Mouse (Mus musculus) limb, embryonic 14.5 days (tissue): ENCODE results near the gene Gm38431. TPM values are rescaled to one million over a fixed set of nuclear protein-coding genes. Genes with fewer than 3 reads are reported as not detected.
A peak's percentile ranks its signal among the peaks of the same experiment; 100 is the strongest.

Source experiments
- ATAC-seq: fragments of 200-750 bp; cut with Nextera tagmentation; 2 replicates; pipeline ENCODE4 v1.8.0; 2017; ENCODE audit warnings: low read depth, moderate number of reproducible peaks, moderate TSS enrichment; ENCODE audit not compliant: low FRiP score
- DNase-seq: peaks from one replicate; pipeline ENCODE4 v3.0.0-alpha.2; 2015; ENCODE audit warnings: low spot score
- H3K27ac ChIP-seq: fragments of 300-500 bp; sonication (generic); replicated peaks from 2 replicates; pipeline ENCODE4 v1.5.1; 2014; ENCODE audit warnings: low read depth, mild to moderate bottlenecking, low read length, moderate library complexity, mixed read lengths
- H3K27me3 ChIP-seq: fragments of 300-500 bp; sonication (generic); 2 replicates; pipeline ENCODE4 v1.6.1; 2014; ENCODE audit warnings: low read length, mixed read lengths; ENCODE audit not compliant: control insufficient read depth, insufficient read depth
- H3K36me3 ChIP-seq: fragments of 300-500 bp; sonication (generic); 2 replicates; pipeline ENCODE4 v1.6.1; 2014; ENCODE audit warnings: mild to moderate bottlenecking, low read length, moderate library complexity, mixed read lengths; ENCODE audit not compliant: control insufficient read depth, insufficient read depth
- H3K4me1 ChIP-seq: fragments of 300-500 bp; sonication (generic); 2 replicates; pipeline ENCODE4 v1.6.1; 2014; ENCODE audit warnings: antibody characterized with exemption, low read length, mixed read lengths; ENCODE audit not compliant: control insufficient read depth, insufficient read depth
- H3K4me2 ChIP-seq: fragments of 300-500 bp; sonication (generic); replicated peaks from 2 replicates; pipeline ENCODE4 v1.6.1; 2014; ENCODE audit warnings: low read depth, mild to moderate bottlenecking, low read length, moderate library complexity; ENCODE audit not compliant: severe bottlenecking
- H3K4me3 ChIP-seq: fragments of 300-500 bp; sonication (generic); replicated peaks from 2 replicates; pipeline ENCODE4 v1.5.1; 2014; ENCODE audit warnings: low read length
- H3K9ac ChIP-seq: fragments of 300-500 bp; sonication (generic); 2 replicates; pipeline ENCODE4 v1.6.1; 2014; ENCODE audit warnings: mild to moderate bottlenecking, low read depth, low read length, moderate library complexity; ENCODE audit not compliant: severe bottlenecking
- H3K9me3 ChIP-seq: fragments of 300-500 bp; sonication (generic); 2 replicates; pipeline ENCODE4 v1.6.1; 2016; ENCODE audit warnings: low read length; ENCODE audit not compliant: control insufficient read depth
- POLR2A ChIP-seq: fragments of 200-500 bp; IDR thresholded peaks from 2 replicates; pipeline ENCODE4 v1.8.0; 2012; ENCODE audit warnings: inconsistent platforms, mild to moderate bottlenecking, moderate library complexity, borderline replicate concordance; ENCODE audit not compliant: insufficient read depth, insufficient read length; ENCODE audit errors: extremely low read depth
- WGBS: fragments of 180-500 bp; shearing (Covaris S2); extraction: QIAGEN DNeasy Blood & Tissue Kit; methylation state at CpG from one replicate; pipeline ENCODE4 v1.1.7; 2014; 5-methylcytosine and 5-hydroxymethylcytosine counted together
- polyA plus RNA-seq, 2 experiments: library from polyadenylated mRNA; depleted of rRNA in 1 of 2; stranded (reverse) in 1 of 2; unstranded in 1 of 2; fragments of >200 nt; fragmentation: Nextera tagmentation in 1 of 2; extraction: Ambion mirVana in 1 of 2; gene quantifications; 2 replicates each; pipeline versions ENCODE4 v1.2.1 to v1.2.3; 2012 to 2014

Gene Gm38431
- polyA plus RNA-seq, 2 experiments: 1.6 to 5.9 TPM

DNA sequence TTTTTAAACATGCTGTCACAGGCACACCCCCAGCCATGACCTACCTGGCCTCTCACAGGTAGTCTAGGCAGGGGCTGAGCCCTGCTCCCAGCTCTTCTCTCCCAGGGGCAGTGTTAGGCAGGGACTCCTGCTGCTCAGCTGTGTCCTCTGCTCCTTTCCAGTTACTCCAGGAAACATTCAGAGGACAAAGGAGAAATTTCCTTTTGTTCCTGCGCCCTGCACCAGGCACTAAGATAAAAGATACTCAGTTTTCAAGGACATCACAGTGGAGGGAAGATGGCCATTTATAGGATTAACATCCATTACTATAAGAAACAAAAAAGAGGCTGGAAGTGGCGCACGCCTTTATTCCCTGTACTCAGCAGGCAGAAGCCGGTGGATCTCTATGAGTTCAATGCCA, 4.2 kb upstream of the Gm38431 start:
- no peak for ATAC-seq
- H3K36me3 ChIP-seq: no peaks in the 10 kb centered on the region
- no peak overlapping the region for H3K4me3 ChIP-seq
- H3K4me2 ChIP-seq: no peak overlapping the region
- no peaks in the 10 kb centered on the region for H3K9me3 ChIP-seq
- no peak overlapping the region for H3K9ac ChIP-seq
- H3K27ac ChIP-seq: no peak overlapping the region
- no peak for DNase-seq
- WGBS: 94% methylated on average over 4 of the region's 4 CpGs
- peaks cover under 1% of the 10 kb centered on the region; the same call in 1 of the 2 replicates for H3K4me1 ChIP-seq
- no peak for TF ChIP-seq POLR2A
- no peaks in the 10 kb centered on the region for H3K27me3 ChIP-seq

DNA sequence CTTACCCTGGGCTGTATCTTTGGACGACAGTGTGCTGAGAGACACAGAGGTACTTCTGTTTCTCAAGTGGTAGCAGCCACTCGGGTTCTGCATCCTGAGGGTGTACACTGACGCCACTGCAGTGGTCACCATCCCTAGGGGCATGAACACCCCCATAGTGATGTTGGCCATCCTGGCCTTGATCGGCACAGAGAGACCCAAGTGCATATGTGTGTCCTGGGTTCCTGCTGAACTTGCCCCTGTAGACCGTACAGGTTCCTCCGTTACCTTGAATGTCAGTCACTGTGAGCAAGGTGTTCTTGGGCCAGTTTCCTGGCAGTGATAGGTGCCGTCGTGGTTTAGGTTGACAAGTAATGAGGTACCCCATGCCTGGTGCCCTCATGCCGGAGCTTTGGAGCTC, 1.6 kb upstream of the Gm38431 start:
- ATAC-seq: no peak
- no peak for TF ChIP-seq POLR2A
- H3K27ac ChIP-seq: no peak overlapping the region
- 93% methylated on average over 9 of the region's 9 CpGs for WGBS
- no peaks in the 10 kb centered on the region for H3K27me3 ChIP-seq
- no peak overlapping the region for H3K4me2 ChIP-seq
- peaks cover 5% of the 10 kb centered on the region; the same call in 1 of the 2 replicates for H3K4me1 ChIP-seq
- H3K36me3 ChIP-seq: peaks cover 19% of the 10 kb centered on the region
- no peak overlapping the region for H3K9ac ChIP-seq
- H3K9me3 ChIP-seq: no peaks in the 10 kb centered on the region
- H3K4me3 ChIP-seq: no peak overlapping the region
- no peak for DNase-seq

- DNase-seq (no peak), ATAC-seq (no peak; the same call in 1 of the 2 replicates)
- Histone ChIP-seq H3K36me3 (peaks cover 42% of the 10 kb centered on the region), H3K27ac (peak overlapping the region; percentile 89), H3K4me2 (peak overlapping the region; percentile 82), H3K27me3 (no peaks in the 10 kb centered on the region), H3K9me3 (no peaks in the 10 kb centered on the region), H3K4me1 (peaks cover 5% of the 10 kb centered on the region; the same call in 1 of the 2 replicates), H3K4me3 (peak overlapping the region; percentile 76), H3K9ac (peak overlapping the region; percentile 86)
- WGBS: 3% methylated on average over 24 of the region's 24 CpGs
- no peak for TF ChIP-seq POLR2A
Measured at GRCm38 (mm10) chr9:21090972-21091706, 658 bp downstream of the Gm38431 start.

DNA sequence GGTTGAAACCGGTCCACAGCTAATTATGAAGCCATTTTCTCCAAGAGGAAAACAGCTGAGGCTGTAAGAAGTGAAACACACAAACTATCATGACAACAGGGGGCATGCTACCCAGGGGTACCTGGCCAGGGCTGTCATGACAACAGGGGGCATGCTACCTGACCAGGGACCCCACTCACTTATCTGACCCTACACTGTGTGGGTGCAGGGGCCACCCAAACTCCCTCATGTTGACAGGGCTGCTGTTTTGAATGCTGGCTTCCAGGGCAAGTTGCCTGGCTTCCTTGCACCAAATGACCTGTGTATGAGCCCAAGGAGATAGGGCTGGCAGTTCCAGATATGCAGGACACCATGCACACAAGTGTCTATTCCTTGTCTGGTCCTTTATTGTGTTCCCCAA, 1.3 kb downstream of the Gm38431 start:
- ATAC-seq: no peak

DNA sequence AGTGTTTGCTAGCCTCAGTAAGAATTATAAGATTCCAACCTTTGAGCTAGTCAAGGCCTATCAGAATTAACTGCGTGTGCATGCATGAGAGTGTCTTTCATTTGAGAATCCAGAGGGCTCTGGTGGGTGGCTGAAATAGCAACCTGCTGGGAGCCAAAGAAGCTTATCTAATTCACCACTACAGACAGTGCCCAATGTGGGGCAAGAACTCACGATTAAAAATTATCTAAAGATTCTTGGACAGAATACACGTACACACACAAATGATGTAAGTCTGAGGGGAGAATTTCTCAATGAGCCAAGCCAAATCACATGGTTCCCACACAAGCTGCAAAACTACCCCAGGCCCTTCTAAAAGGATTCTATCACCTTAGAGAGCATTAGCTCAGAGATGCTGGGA, 8.5 kb downstream of the Gm38431 start:
- H3K9ac ChIP-seq: no peak overlapping the region
- no peak overlapping the region for H3K4me2 ChIP-seq
- H3K27ac ChIP-seq: no peak overlapping the region
- DNase-seq (no peak), ATAC-seq (no peak)
- H3K4me1 ChIP-seq: no peaks in the 10 kb centered on the region
- H3K4me3 ChIP-seq: no peak overlapping the region
- H3K36me3 ChIP-seq: peaks cover 97% of the 10 kb centered on the region
- 94% methylated on average over 3 of the region's 3 CpGs for whole genome bisulfite sequencing
- no peaks in the 10 kb centered on the region for H3K9me3 ChIP-seq
- TF ChIP-seq POLR2A: no peak
- H3K27me3 ChIP-seq: no peaks in the 10 kb centered on the region

More for the DNA sequence above, 1.3 kb downstream of the Gm38431 start:
- 83% methylated on average over 1 of the region's 1 CpGs for WGBS
- peak overlapping the region; percentile 76 for H3K4me3 ChIP-seq
- no peak for DNase-seq
- no peak overlapping the region for H3K27ac ChIP-seq
- H3K27me3 ChIP-seq: no peaks in the 10 kb centered on the region
- no peaks in the 10 kb centered on the region for H3K9me3 ChIP-seq
- no peak for TF ChIP-seq POLR2A
- peak overlapping the region; percentile 82 for H3K4me2 ChIP-seq
- peaks cover 48% of the 10 kb centered on the region for H3K36me3 ChIP-seq
- H3K4me1 ChIP-seq: peaks cover 5% of the 10 kb centered on the region; the same call in 1 of the 2 replicates
- peak overlapping the region; percentile 86 for H3K9ac ChIP-seq

DNA sequence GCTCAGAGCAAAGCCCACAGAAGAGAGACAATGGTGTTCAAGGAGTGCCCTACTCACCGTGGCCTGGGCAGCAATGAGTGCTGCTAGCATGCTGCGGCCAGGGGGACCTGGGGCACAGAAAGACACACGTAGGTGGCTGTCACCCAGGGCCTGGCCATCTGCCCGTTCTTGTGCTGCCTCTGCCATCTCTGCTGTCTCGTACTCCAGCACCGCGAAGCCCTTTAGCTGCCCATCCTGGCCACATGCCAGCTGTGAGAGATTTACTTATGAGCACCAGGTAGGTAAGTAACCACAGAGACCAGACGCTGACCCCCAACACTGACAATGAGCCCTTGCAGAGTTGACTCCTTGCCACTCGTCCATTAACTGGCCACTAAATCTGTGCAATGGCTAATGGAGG, 10.7 kb downstream of the Gm38431 start:
- H3K9me3 ChIP-seq: no peaks in the 10 kb centered on the region
- no peak overlapping the region for H3K4me3 ChIP-seq
- 93% methylated on average over 8 of the region's 9 CpGs for WGBS
- H3K27me3 ChIP-seq: no peaks in the 10 kb centered on the region
- no peak overlapping the region for H3K4me2 ChIP-seq
- ATAC-seq: no peak
- H3K27ac ChIP-seq: no peak overlapping the region
- H3K36me3 ChIP-seq: peaks cover 95% of the 10 kb centered on the region
- H3K4me1 ChIP-seq: no peaks in the 10 kb centered on the region
- no peak for DNase-seq
- no peak for TF ChIP-seq POLR2A
- H3K9ac ChIP-seq: no peak overlapping the region
